Mouse (Mus musculus): ENCODE measurements around the gene Krit1.
"Not testable (repeated sequence)": the region's sequence is repeated elsewhere in the genome, so short reads cannot be mapped to it uniquely, and the experiment has no call there.

GRCm38 (mm10) chr5:3798656-3799055 lies 4.3 kb upstream of the Krit1 start:
- not testable (repeated sequence) for TF ChIP-seq CTCF (IDR thresholded peaks at IDR 0.05; ENCODE audit: low read depth, low read length); POLR2A (IDR thresholded peaks at IDR 0.05; ENCODE audit: extremely low read depth, insufficient read depth, low read length)

All from liver, adult 2 months (tissue).